Mouse (Mus musculus) mouse embryonic stem cell (cell line): ENCODE results near the gene Camk1d.

Experiments used
- in situ Hi-C, 2 experiments: fragments of 300-500 bp; cut with MboI; formaldehyde crosslinking; loops; 1 replicate in 1 of 2; 3 replicates in 1 of 2; pipeline ENCODE4 v1.14.3; 2019 to 2020; ENCODE audit warnings: low sequenced_read_pairs in 2 of 2, low pct_unique_long_range_greater_than_20kb in 1 of 2, mixed read lengths in 1 of 2; ENCODE audit not compliant: unreplicated experiment in 1 of 2

Gene Camk1d

GRCm38 (mm10) chr2:5324806-5325205 is 389.5 kb downstream of the Camk1d start:
- in situ Hi-C loops, result no loop called here

GRCm38 (mm10) chr2:5321660-5322295 is 392.5 kb downstream of the Camk1d start:
- in situ Hi-C loops, result no loop called here

- in situ Hi-C loops, result no loop called here
Measured at GRCm38 (mm10) chr2:5319138-5319537, 395.2 kb downstream of the Camk1d start.

GRCm38 (mm10) chr2:5316763-5317162 is 397.6 kb downstream of the Camk1d start:
- in situ Hi-C loops, result no loop called here

GRCm38 (mm10) chr2:5316217-5316616 is 398.1 kb downstream of the Camk1d start:
- in situ Hi-C loops, result no loop called here

- in situ Hi-C loops, result no loop called here
Measured at GRCm38 (mm10) chr2:5315291-5315828, 399.0 kb downstream of the Camk1d start.

GRCm38 (mm10) chr2:5314530-5315166 is 399.7 kb downstream of the Camk1d start:
- in situ Hi-C loops, result no loop called here

GRCm38 (mm10) chr2:5305156-5305555 is 409.2 kb downstream of the Camk1d start:
- in situ Hi-C loops, result no loop called here

- in situ Hi-C loops, result no loop called here
Measured at GRCm38 (mm10) chr2:5304451-5304850, 409.9 kb downstream of the Camk1d start.

GRCm38 (mm10) chr2:5301286-5301685 is 413.0 kb downstream of the Camk1d start:
- in situ Hi-C loops, result no loop called here

- in situ Hi-C loops, result no loop called here
Measured at GRCm38 (mm10) chr2:5298071-5298470, 416.2 kb downstream of the Camk1d start.

GRCm38 (mm10) chr2:5296749-5297545 is 417.4 kb downstream of the Camk1d start:
- in situ Hi-C loops, result no loop called here

GRCm38 (mm10) chr2:5295098-5295497 is 419.2 kb downstream of the Camk1d start:
- in situ Hi-C loops, result no loop called here

- in situ Hi-C loops, result no loop called here
Measured at GRCm38 (mm10) chr2:5294451-5294850, 419.9 kb downstream of the Camk1d start.

- in situ Hi-C loops, result no loop called here
Measured at GRCm38 (mm10) chr2:5288593-5288992, 425.7 kb downstream of the Camk1d start.

- in situ Hi-C loops, result no loop called here
Measured at GRCm38 (mm10) chr2:5287044-5287380, 427.3 kb downstream of the Camk1d start.

GRCm38 (mm10) chr2:5286189-5287043 is 427.9 kb downstream of the Camk1d start:
- in situ Hi-C loops, result no loop called here

GRCm38 (mm10) chr2:5284351-5284750 is 430.0 kb downstream of the Camk1d start:
- in situ Hi-C loops, result no loop called here

- in situ Hi-C loops, result no loop called here
Measured at GRCm38 (mm10) chr2:5282623-5283022, 431.7 kb downstream of the Camk1d start.
